Mouse (Mus musculus): Measurements from ENCODE around the gene Prl7d1.
"Not testable (repeated sequence)": the region's sequence is repeated elsewhere in the genome, so short reads cannot be mapped to it uniquely, and the experiment has no call there.

The Prl7d1 gene

GRCm38 (mm10) chr13:27716636-27717035 lies at the start of gene Prl7d1:
Gene Prl7d1 (minus strand): TSS chr13:27716736.
- no peak for DNase-seq

GRCm38 (mm10) chr13:27734512-27735186 lies 18.1 kb upstream of the Prl7d1 start:
- DNase-seq = no peak

- DNase-seq = not testable (repeated sequence)
Measured at GRCm38 (mm10) chr13:27730286-27730959, 13.9 kb upstream of the Prl7d1 start.

- not testable (repeated sequence) for DNase-seq
Measured at GRCm38 (mm10) chr13:27725057-27725456, 8.5 kb upstream of the Prl7d1 start.

GRCm38 (mm10) chr13:27706521-27706920 lies 10.0 kb downstream of the Prl7d1 start:
- DNase-seq = no peak

- DNase-seq = no peak
Measured at GRCm38 (mm10) chr13:27667936-27668335, 48.6 kb downstream of the Prl7d1 start, which contains the start of gene Prl7a2. Gene Prl7a2 (minus strand): TSS chr13:27668036.

- no peak for DNase-seq
Measured at GRCm38 (mm10) chr13:27660747-27661146, 55.8 kb downstream of the Prl7d1 start.
